Mouse (Mus musculus) hindbrain, embryonic 10.5 days (tissue): ENCODE measurements around the gene Galt. TPM values are rescaled to one million over a fixed set of nuclear protein-coding genes. Genes with fewer than 3 reads are reported as not detected.

Experiments
- DNase-seq: peaks from one replicate; pipeline ENCODE4 v3.0.0-alpha.2; 2017; ENCODE audit warnings: low spot score
- H3K27ac ChIP-seq: fragments of 300-500 bp; sonication (generic); 2 replicates; pipeline ENCODE4 v1.5.1; 2016; ENCODE audit warnings: mild to moderate bottlenecking, moderate library complexity
- H3K27me3 ChIP-seq: fragments of 300-500 bp; sonication (generic); 2 replicates; pipeline ENCODE4 v1.6.1; 2016; ENCODE audit warnings: mild to moderate bottlenecking; ENCODE audit not compliant: poor library complexity, insufficient read depth, severe bottlenecking
- H3K36me3 ChIP-seq: fragments of 300-500 bp; sonication (generic); 2 replicates; pipeline ENCODE4 v1.6.1; 2016; ENCODE audit warnings: mild to moderate bottlenecking, moderate library complexity
- H3K4me1 ChIP-seq: fragments of 300-500 bp; sonication (generic); replicated peaks from 2 replicates; pipeline ENCODE4 v1.6.1; 2016; ENCODE audit warnings: mild to moderate bottlenecking
- H3K4me3 ChIP-seq: fragments of 300-500 bp; sonication (generic); 2 replicates; pipeline ENCODE4 v1.5.1; 2016; ENCODE audit warnings: mild to moderate bottlenecking, moderate library complexity
- H3K9me3 ChIP-seq: fragments of 300-500 bp; sonication (generic); 2 replicates; pipeline ENCODE4 v1.6.1; 2016; ENCODE audit warnings: mild to moderate bottlenecking, moderate library complexity
- WGBS: fragments of 180-500 bp; shearing (Covaris S2); methylation state at CpG from one replicate; pipeline ENCODE4 v1.1.7; 2016; 5-methylcytosine and 5-hydroxymethylcytosine counted together
- polyA plus RNA-seq: library from polyadenylated mRNA; unstranded; fragments of >200 nt; fragmentation: Nextera tagmentation; extraction: Ambion mirVana; gene quantifications from 2 replicates; pipeline ENCODE4 v1.2.1, GENCODE M21; 2016

The Galt gene
- polyA plus RNA-seq, 1 experiment from 2014 or later, result 24.3 TPM

- no peak overlapping the region for H3K27ac ChIP-seq
- H3K27me3 ChIP-seq, result no peaks in the 10 kb centered on the region
- peaks cover 44% of the 10 kb centered on the region for H3K4me1 ChIP-seq
- H3K9me3 ChIP-seq, result no peaks in the 10 kb centered on the region
- no peak for DNase-seq
- WGBS, result 65% methylated on average over 6 of the region's 6 CpGs
- peaks cover 67% of the 10 kb centered on the region for H3K36me3 ChIP-seq
- H3K4me3 ChIP-seq, result no peak overlapping the region
Measured at GRCm38 (mm10) chr4:41716834-41717233, 38.2 kb upstream of the Galt start.

GRCm38 (mm10) chr4:41722918-41723351 lies 32.1 kb upstream of the Galt start, which contains the start of gene Dctn3:
Dctn3 (minus strand) TSS chr4:41723170.
- DNase-seq, result peak; percentile 90
- H3K9me3 ChIP-seq, result no peaks in the 10 kb centered on the region
- peaks cover 36% of the 10 kb centered on the region for H3K4me1 ChIP-seq
- H3K4me3 ChIP-seq, result peak within 1 kb of the TSS; percentile 92
- under 1% methylated on average over 27 of the region's 27 CpGs for WGBS
- H3K27ac ChIP-seq, result peak within 1 kb of the TSS; percentile 90
- peaks cover 44% of the 10 kb centered on the region for H3K27me3 ChIP-seq
- H3K36me3 ChIP-seq, result peaks cover 29% of the 10 kb centered on the region

- 17% methylated on average over 20 of the region's 20 CpGs for WGBS
- H3K36me3 ChIP-seq, result no peaks in the 10 kb centered on the region
- H3K4me3 ChIP-seq, result peak overlapping the region; percentile 29; the same call in 1 of the 2 replicates
- DNase-seq, result peak; percentile 48
- H3K4me1 ChIP-seq, result peaks cover 41% of the 10 kb centered on the region
- H3K27me3 ChIP-seq, result peaks cover 85% of the 10 kb centered on the region
- no peaks in the 10 kb centered on the region for H3K9me3 ChIP-seq
- peak overlapping the region; percentile 45; the same call in 1 of the 2 replicates for H3K27ac ChIP-seq
Measured at GRCm38 (mm10) chr4:41726826-41727621, 28.0 kb upstream of the Galt start.

GRCm38 (mm10) chr4:41731052-41731765 lies 23.8 kb upstream of the Galt start, which contains the start of gene Arid3c:
Arid3c (minus strand) TSS chr4:41731142.
- Histone ChIP-seq H3K4me1 (peaks cover 27% of the 10 kb centered on the region), H3K9me3 (peaks cover 6% of the 10 kb centered on the region), H3K36me3 (no peaks in the 10 kb centered on the region), H3K27me3 (peaks cover 85% of the 10 kb centered on the region), H3K4me3 (peak within 1 kb of the TSS; percentile 52), H3K27ac (no peak within 1 kb of the TSS)
- peak; percentile 32 for DNase-seq
- WGBS, result 2% methylated on average over 50 of the region's 50 CpGs

GRCm38 (mm10) chr4:41737602-41738255 lies 17.3 kb upstream of the Galt start:
- peak; percentile 71 for DNase-seq
- no peak overlapping the region for H3K4me3 ChIP-seq
- peaks cover 23% of the 10 kb centered on the region for H3K4me1 ChIP-seq
- H3K36me3 ChIP-seq, result peaks cover 20% of the 10 kb centered on the region
- peaks cover 20% of the 10 kb centered on the region for H3K27me3 ChIP-seq
- H3K27ac ChIP-seq, result no peak overlapping the region
- 53% methylated on average over 8 of the region's 8 CpGs for WGBS
- H3K9me3 ChIP-seq, result peaks cover 6% of the 10 kb centered on the region

- Histone ChIP-seq H3K36me3 (peaks cover 20% of the 10 kb centered on the region), H3K27ac (no peak overlapping the region), H3K27me3 (peaks cover 15% of the 10 kb centered on the region), H3K9me3 (peaks cover 6% of the 10 kb centered on the region), H3K4me3 (no peak overlapping the region), H3K4me1 (peaks cover 23% of the 10 kb centered on the region)
- no peak for DNase-seq
- WGBS, result 81% methylated on average over 1 of the region's 1 CpGs
Measured at GRCm38 (mm10) chr4:41738256-41738603, 16.8 kb upstream of the Galt start.

- Histone ChIP-seq H3K27me3 (peaks cover 7% of the 10 kb centered on the region; the same call in 1 of the 2 replicates), H3K27ac (no peak overlapping the region), H3K4me3 (no peak overlapping the region), H3K4me1 (peaks cover 23% of the 10 kb centered on the region), H3K9me3 (peaks cover 6% of the 10 kb centered on the region), H3K36me3 (peaks cover 20% of the 10 kb centered on the region)
- DNase-seq, result no peak
- 96% methylated on average over 13 of the region's 13 CpGs for WGBS
Measured at GRCm38 (mm10) chr4:41739260-41739659, 15.8 kb upstream of the Galt start.

- Histone ChIP-seq H3K27me3 (no peaks in the 10 kb centered on the region), H3K4me1 (peaks cover 23% of the 10 kb centered on the region), H3K4me3 (peak overlapping the region; percentile 80), H3K36me3 (peaks cover 20% of the 10 kb centered on the region), H3K9me3 (peaks cover 9% of the 10 kb centered on the region), H3K27ac (peak overlapping the region; percentile 87)
- DNase-seq, result no peak
- 1% methylated on average over 48 of the region's 48 CpGs for WGBS
Measured at GRCm38 (mm10) chr4:41740380-41741157, 14.5 kb upstream of the Galt start.

- peaks cover 11% of the 10 kb centered on the region for H3K9me3 ChIP-seq
- H3K4me1 ChIP-seq, result peaks cover 23% of the 10 kb centered on the region
- under 1% methylated on average over 27 of the region's 27 CpGs for WGBS
- DNase-seq, result peak; percentile 94
- peaks cover 20% of the 10 kb centered on the region for H3K36me3 ChIP-seq
- no peaks in the 10 kb centered on the region for H3K27me3 ChIP-seq
- peak overlapping the region; percentile 80 for H3K4me3 ChIP-seq
- peak overlapping the region; percentile 87 for H3K27ac ChIP-seq
Measured at GRCm38 (mm10) chr4:41741158-41741560, 13.9 kb upstream of the Galt start.

- DNase-seq, result no peak
- peaks cover 7% of the 10 kb centered on the region for H3K36me3 ChIP-seq
- no peaks in the 10 kb centered on the region; the same call in 1 of the 2 replicates for H3K27me3 ChIP-seq
- no peak overlapping the region for H3K27ac ChIP-seq
- no peak overlapping the region for H3K4me3 ChIP-seq
- 79% methylated on average over 2 of the region's 2 CpGs for WGBS
- peaks cover 23% of the 10 kb centered on the region for H3K4me1 ChIP-seq
- H3K9me3 ChIP-seq, result peaks cover 21% of the 10 kb centered on the region
Measured at GRCm38 (mm10) chr4:41744131-41744530, 10.9 kb upstream of the Galt start.

- DNase-seq, result no peak
- H3K36me3 ChIP-seq, result no peaks in the 10 kb centered on the region
- H3K9me3 ChIP-seq, result peaks cover 21% of the 10 kb centered on the region
- H3K27ac ChIP-seq, result no peak overlapping the region
- peaks cover 15% of the 10 kb centered on the region for H3K4me1 ChIP-seq
- H3K27me3 ChIP-seq, result no peaks in the 10 kb centered on the region; the same call in 1 of the 2 replicates
- 79% methylated on average over 1 of the region's 1 CpGs for WGBS
- H3K4me3 ChIP-seq, result no peak overlapping the region
Measured at GRCm38 (mm10) chr4:41745021-41745420, 10.0 kb upstream of the Galt start.
